Mouse (Mus musculus) lung, postnatal 14 days (tissue): ENCODE results near the gene Srsf5.
A peak's percentile ranks its signal among the peaks of the same experiment; 100 is the strongest.
"Not testable (repeated sequence)": the region's sequence is repeated elsewhere in the genome, so short reads cannot be mapped to it uniquely, and the experiment has no call there.

ENCODE experiments used
- DNase-seq: peaks from one replicate; pipeline ENCODE4 v3.0.0; 2021

The Srsf5 gene

GRCm38 (mm10) chr12:80945334-80945995, at the start of gene Srsf5:
TSS of gene Srsf5 (plus strand) at chr12:80945504.
- DNase-seq: peak; percentile 99

DNA sequence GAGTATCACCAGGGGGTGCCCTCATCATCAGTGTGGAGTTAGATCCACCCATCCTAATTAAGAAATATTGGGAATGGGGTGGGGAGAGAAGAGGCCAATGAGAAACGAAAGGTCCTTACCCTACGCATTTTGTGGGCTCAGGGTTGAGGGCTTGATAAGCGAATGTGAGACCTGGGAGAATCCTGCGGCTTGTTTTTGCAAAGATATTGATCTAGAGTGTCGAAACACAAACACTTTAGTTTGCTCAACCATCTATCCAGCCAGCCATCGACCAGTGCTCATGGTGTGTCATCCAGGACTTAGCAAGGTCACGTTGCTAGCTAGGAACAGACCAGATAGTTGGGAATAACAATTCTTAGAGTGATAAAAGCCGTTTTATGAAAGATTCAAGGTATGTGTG, 35.7 kb upstream of the Srsf5 start:
- no peak for DNase-seq

DNA sequence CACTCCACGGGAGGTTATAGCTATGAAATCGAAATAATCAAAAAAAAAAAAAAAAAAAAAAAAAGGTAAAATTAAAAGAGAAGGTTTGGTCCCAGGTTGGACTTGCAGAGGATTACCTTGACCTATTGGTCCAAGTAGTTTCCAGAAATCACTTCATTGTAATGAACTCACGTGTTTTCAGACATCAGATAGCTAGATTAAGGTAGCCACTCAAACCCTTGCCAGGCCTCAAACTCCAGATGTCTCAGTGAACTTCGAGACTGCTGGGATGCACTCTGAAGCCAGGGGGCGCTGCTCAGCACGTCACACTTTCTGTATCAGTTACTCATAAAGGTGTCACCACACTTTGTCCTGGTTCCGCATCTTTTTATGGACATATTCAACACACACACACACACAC, 27.5 kb upstream of the Srsf5 start:
- peak; percentile 65 for DNase-seq

- DNase-seq: no peak
Measured at GRCm38 (mm10) chr12:80921301-80921700, 24.0 kb upstream of the Srsf5 start.

GRCm38 (mm10) chr12:80922869-80923268, 22.4 kb upstream of the Srsf5 start:
- DNase-seq: no peak

DNA sequence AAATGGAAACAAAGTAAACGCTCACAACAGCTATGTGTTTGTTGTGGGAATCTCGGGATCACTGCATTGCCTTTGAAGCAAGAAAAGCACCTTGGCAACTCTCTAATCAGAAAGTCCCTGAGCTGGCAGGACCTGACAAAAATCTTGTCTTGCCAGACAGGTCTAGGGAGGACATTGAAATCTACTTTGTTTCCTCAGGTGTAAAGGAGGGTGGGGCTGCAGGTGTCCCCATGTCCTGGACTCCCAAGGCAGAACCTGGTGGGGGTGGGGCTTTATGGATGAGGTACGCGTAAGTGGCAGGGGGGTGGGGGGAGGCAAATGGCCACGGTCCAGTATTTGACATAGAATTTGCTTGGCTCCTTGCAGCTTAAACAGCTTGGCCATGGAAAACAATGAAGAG, 21.7 kb upstream of the Srsf5 start:
- DNase-seq: peak; percentile 4

DNA sequence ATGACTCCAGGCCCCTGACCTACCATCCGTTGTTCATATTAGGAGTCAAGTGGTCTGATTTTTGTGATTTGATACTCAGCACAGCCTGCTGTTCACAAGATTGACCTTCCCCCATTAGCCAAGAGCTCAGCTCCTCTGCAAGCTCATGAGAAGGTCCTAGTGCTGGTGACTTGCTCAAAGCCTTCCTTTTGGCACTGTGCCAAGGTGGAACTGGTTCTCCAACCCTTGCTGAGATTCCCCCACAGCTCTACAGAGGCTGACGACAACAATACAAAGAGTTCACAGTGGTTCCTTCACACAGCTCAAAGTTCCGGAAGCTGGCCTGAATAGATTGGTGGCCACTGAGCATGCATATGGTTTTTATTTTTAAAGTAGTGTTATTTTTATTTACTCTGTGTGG, 21.1 kb upstream of the Srsf5 start:
- DNase-seq: peak; percentile 58

GRCm38 (mm10) chr12:80925919-80926318, 19.4 kb upstream of the Srsf5 start:
- no peak for DNase-seq

GRCm38 (mm10) chr12:80926550-80926949, 18.8 kb upstream of the Srsf5 start:
- no peak for DNase-seq

DNA sequence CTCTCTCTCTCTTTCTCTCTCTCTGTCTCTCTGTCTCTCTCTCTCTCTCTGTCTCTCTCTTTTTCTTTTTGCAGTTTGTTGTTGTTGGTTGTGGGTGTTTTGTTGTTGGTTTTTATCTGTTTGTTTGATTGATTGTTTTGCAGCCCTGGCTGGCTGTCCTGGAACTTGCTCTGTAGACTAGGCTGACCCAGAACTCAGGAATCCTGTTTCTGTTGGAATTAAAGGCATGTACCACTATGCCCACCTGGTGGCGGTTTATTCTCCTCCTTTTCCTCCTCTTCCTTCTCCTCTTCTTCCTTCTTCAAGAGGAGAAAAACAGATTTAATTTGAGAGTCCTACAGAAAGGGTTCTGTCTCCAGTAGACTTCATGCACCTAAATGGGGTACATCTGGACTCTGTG, 17.8 kb upstream of the Srsf5 start:
- DNase-seq: no peak

GRCm38 (mm10) chr12:80928881-80929280, 16.4 kb upstream of the Srsf5 start:
- no peak for DNase-seq

- no peak for DNase-seq
Measured at GRCm38 (mm10) chr12:80930141-80930540, 15.2 kb upstream of the Srsf5 start.

DNA sequence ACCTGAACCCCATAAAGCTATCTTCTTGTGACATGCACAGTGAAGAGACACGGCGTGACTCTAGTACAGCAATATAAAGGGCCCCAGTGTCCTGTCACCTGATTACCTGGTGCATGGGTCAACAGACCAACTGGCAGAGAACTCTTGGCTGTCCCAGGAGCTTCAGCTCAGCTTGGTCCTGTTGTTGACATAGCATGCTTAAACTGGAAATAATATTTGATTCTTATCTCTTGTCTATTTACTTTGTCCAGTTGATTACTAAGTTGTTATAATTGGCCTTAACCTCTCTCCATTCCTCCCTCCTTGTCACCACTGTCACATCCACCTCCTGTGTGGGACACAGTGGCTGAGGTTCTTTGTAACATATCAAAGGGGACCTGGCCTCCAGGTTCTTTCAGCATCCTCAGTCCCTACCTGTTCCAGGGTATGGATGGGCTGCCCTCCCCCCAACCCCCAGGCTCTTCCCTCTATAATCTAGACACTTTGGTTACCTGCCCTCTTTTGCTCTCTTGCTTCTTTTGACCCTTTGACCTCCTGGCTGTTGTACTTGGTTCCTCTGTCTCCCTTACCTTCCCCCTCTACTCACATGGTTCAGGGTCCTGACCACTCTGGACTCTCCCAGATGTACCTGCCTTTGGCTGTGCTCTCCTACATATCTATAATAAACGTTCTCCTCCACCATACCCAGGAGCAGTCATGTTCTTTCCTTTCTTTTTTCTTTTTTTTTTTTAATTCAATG, 13.7 kb upstream of the Srsf5 start:
- no peak for DNase-seq

DNA sequence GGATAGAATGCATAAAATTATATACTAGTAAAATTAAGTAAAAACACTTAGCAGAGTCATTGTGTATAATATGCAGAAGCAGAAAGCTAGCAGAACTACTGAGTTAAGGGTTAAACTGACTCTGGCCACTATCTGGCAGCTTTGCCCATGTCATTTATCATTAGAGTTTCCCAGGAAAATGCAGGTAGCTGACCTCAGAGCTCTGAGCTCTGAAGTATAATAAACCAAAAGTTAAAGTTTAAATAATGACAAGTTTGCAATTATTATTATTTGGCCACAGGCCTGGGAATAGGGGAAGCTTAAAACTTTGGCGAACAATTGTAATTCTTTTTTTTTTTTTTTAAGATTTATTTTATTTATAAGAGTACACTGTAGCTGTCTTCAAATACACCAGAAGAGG, 12.4 kb upstream of the Srsf5 start:
- no peak for DNase-seq

- peak; percentile 23 for DNase-seq
Measured at GRCm38 (mm10) chr12:80936751-80937150, 8.6 kb upstream of the Srsf5 start.

DNA sequence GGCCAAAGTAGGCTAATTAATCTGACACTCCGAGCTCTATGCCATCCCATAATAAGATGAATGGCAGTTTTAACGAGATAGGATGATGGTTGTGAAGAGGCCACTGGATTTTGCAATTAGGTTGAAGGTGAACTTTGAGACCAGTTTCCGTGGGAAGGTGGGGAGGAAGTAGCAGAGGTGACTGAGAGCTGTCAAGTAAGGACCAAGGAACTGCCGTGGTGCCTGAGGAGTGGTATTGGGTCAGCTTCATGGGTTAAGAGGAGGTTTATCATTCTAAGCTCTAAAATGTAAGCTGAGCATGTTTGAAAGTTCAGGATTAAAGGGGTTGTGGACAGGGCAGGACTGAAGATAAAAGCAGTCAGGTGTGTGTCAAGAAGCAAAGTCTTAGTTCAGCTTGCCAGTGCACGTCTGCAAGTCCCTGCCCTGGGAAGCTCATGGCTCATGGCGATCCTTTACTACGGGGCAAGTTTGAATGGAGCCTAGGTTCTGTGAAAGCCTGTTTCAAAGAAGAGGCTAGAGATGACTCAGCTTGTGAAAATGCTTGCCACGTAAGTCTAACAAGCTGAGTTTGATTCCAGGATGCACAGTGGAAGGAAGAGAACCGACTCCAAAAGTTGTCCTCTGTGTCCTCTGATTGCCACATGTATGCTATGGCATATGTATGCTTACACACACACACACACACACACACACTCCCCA, 7.8 kb upstream of the Srsf5 start:
- DNase-seq: no peak

GRCm38 (mm10) chr12:80938642-80939041, 6.7 kb upstream of the Srsf5 start:
- DNase-seq: peak; percentile 82

- no peak for DNase-seq
Measured at GRCm38 (mm10) chr12:80939165-80939564, 6.1 kb upstream of the Srsf5 start.

GRCm38 (mm10) chr12:80941886-80942285, 3.4 kb upstream of the Srsf5 start:
- no peak for DNase-seq

DNA sequence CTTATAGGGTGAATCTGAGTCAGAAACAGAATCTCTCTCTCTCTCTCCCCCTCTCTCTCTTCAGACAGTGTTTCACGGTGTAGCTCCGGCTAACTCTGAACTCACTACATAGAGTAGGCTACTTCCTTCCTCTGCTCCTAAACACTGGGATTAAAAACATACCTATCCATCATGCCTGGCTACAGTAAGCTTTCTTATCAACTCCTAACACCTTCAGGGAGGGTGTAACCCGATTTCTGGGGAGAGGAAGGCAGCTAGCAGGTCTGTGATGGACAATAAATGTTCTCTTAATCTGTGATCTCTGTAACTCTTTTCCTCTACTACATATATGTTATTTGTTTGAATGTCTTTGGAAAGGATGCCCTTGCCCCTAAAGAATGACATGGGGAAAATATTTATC, 1.9 kb upstream of the Srsf5 start:
- no peak for DNase-seq

DNA sequence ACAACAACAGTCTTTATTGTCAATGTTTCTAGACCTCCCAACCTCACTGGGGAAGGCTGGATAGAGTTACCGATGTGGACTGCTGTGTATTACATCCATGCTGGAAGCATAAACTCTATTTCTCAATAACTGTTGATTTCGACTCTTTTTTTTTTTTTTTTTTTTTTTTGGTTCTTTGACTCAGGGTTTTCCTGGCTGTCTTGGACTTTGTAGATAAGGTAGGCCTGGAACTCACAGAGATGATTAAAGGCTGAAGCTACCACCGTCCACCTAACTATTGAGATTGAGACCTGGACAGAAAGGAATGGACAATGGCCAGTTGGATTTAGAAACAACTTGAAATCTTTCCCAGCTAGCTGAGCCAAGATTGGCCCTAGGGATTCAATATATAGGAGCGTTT, 1.1 kb upstream of the Srsf5 start:
- no peak for DNase-seq

- not testable (repeated sequence) for DNase-seq
Measured at GRCm38 (mm10) chr12:80944963-80945333, 356 bp upstream of the Srsf5 start.

- DNase-seq: peak; percentile 95
Measured at GRCm38 (mm10) chr12:80945996-80946355, 672 bp downstream of the Srsf5 start.

GRCm38 (mm10) chr12:80948202-80948601, 2.9 kb downstream of the Srsf5 start:
- no peak for DNase-seq
